Mouse (Mus musculus) spleen, postnatal 0 days (tissue): ENCODE results near the gene Mptx1. TPM values are rescaled to one million over a fixed set of nuclear protein-coding genes. Genes with fewer than 3 reads are reported as not detected.

Experiments
- polyA plus RNA-seq: library from polyadenylated mRNA; unstranded; fragments of >200 nt; fragmentation: Nextera tagmentation; extraction: Ambion mirVana; gene quantifications from 2 replicates; pipeline ENCODE4 v1.2.1, GENCODE M21; 2015

Gene Mptx1
- not detected in 2 replicates for polyA plus RNA-seq

DNA sequence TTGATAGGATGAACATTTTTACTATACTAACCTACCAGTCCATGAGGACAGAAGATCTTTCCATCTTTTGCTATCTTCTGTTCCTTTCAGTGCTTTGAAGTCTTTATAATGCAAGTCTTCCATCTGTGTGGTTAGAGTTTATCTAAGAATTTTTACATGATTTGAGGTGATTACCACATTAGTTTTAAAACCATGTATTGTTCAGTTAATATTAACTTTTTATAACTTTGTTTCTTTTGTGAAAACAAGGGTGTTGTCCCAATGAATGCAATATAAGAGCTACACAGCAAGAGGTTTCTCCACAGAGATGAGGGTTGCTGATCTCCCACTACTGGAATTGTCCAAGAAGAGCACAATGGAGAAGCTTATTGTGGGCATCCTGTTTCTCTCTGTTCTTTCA is at the start of gene Mptx1:
Mptx1 (plus strand) TSS at position 301 of the 400 bp plus-strand sequence.

DNA sequence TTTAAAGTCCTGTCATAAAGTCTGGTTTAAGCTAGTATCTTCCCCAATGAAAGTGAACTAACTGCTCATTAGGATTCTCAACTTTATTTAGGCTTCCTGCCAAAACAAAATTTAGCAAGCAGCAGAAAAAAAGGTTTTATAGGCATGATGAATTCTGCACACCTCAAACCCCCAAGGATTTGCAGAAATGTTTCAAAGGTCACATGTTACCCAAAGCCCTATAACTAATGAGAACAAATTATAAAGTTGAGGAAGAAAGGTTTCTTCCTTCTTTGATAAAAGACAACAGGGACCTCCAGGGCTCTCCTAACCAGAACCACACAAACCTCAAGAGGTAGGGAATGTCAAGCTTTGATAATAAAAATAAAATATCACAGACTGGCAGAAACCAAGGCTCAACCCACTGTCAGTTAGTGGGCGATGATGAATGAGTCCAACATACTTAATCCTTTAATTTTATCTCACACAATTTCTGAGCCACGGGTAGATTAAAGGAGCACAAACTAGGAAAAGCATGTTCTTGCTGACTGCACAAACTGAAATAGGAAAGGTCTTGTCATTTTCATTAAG is 34.6 kb downstream of the Mptx1 start, which contains the start of gene Olfr417:
Olfr417 (plus strand) TSS at position 241 of the 570 bp plus-strand sequence.

Other genes starting within 250 kb of the Mptx1 start
- not detected in 2 replicates for gene Olfr429, start 246.2 kb upstream of the Mptx1 start, polyA plus RNA-seq
- not detected in 2 replicates for gene Olfr427, start 233.6 kb upstream of the Mptx1 start, polyA plus RNA-seq
- not detected in 2 replicates for gene Olfr231, start 209.4 kb upstream of the Mptx1 start, polyA plus RNA-seq
- gene Olfr424, start 199.0 kb upstream of the Mptx1 start, polyA plus RNA-seq = 0.08 TPM in 1 of 2 replicates, not detected in the other
- 0.24 and 0.75 TPM in 2 replicates for gene Olfr420, start 174.9 kb upstream of the Mptx1 start, polyA plus RNA-seq
- 20.5 and 22.8 TPM in 2 replicates for gene Spta1, start 157.7 kb upstream of the Mptx1 start, polyA plus RNA-seq
- 0.25 and 0.30 TPM in 2 replicates for gene Olfr419, start 78.5 kb upstream of the Mptx1 start, polyA plus RNA-seq
- gene Olfr417, start 34.6 kb downstream of the Mptx1 start, polyA plus RNA-seq = 0.02 TPM in 1 of 2 replicates, not detected in the other
- gene Olfr248, start 60.5 kb downstream of the Mptx1 start, polyA plus RNA-seq = not detected in 2 replicates
- 0.13 TPM in 1 of 2 replicates, not detected in the other for gene Olfr414, start 93.5 kb downstream of the Mptx1 start, polyA plus RNA-seq
- not detected in 2 replicates for gene Olfr220, start 111.6 kb downstream of the Mptx1 start, polyA plus RNA-seq
- 0.11 and 0.16 TPM in 2 replicates for gene Fmn2, start 171.3 kb downstream of the Mptx1 start, polyA plus RNA-seq